Mouse (Mus musculus): ENCODE measurements around the gene Vmn1r111. TPM values are rescaled to one million over a fixed set of nuclear protein-coding genes. Genes with fewer than 3 reads are reported as not detected.

Gene Vmn1r111
- polyA plus RNA-seq (2014; fragmentation: Illumina TruSeq; extraction: RNeasy Lipid Tissue Mini Kit (QIAGEN cat#74804); ENCODE audit: low read depth, low replicate concordance), result not detected

DNA sequence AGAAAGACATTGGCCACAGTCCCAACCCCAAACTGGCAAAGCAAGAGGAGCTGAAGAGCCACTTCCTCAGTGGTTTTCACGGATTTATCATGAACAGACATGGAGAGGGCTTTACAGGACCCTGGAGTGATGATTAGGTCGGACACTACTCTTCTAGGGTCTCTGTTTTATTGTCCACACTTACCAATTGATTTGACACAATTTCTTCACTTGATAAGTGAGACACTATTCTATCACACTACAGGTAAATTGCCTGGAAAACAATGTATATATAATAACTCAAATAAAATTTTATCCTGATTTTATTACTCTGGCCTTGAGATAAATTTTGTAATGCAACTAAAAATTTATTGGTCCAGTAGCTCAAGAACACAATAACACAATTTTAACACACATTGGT lies at the start of gene Vmn1r111:
TSS of gene Vmn1r111 (minus strand) at position 101 of the 400 bp plus-strand sequence.

DNA sequence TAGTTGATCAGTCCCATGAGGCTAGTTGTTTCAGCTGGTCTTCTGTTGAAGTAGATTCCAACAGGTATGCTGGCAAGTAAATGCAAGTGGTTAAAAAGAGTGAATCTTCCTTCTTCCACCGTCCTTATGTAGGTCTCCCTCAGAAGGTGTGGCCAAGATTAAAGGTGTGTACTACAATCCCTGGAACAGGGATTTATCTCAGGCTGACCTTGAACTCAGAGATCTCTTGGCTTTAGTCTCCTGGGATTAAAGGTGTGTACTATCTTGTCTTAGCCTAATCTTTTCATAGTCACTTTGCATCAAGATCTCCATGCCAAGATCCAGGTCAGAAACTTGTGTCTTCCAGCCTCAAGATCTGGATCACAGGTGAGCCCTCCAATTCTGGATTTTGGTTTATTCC lies 27.5 kb upstream of the Vmn1r111 start, which contains the start of gene Gm10668:
TSS of gene Gm10668 (minus strand) at position 101 of the 400 bp plus-strand sequence.

DNA sequence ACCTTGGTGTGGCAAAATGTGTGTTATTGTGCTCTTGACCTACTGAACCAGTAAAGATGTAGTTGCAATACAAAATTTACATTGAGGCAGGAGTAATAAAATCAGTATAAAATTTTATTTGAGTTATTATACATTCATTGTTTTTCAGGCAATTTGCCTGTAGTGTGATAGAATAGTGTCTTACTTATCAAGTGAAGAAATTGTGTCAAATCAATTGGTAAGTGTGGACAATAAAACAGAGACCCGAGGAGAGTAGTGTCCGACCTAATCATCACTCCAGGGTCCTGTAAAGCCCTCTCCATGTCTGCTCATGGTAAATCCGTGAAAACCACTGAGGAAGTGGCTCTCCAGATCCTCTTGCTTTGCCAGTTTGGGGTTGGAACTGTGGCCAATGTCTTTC lies 34.4 kb downstream of the Vmn1r111 start, which contains the start of gene Vmn1r107:
TSS of gene Vmn1r107 (plus strand) at position 301 of the 400 bp plus-strand sequence.

Other genes starting within 250 kb of the Vmn1r111 start
- gene Gm10670, start 228.3 kb downstream of the Vmn1r111 start, polyA plus RNA-seq (2014; fragmentation: Illumina TruSeq; extraction: RNeasy Lipid Tissue Mini Kit (QIAGEN cat#74804); ENCODE audit: low read depth, low replicate concordance), result not detected
- not detected for gene Vmn1r103, start 192.7 kb downstream of the Vmn1r111 start, polyA plus RNA-seq (2014; fragmentation: Illumina TruSeq; extraction: RNeasy Lipid Tissue Mini Kit (QIAGEN cat#74804); ENCODE audit: low read depth, low replicate concordance)
- gene Vmn1r104, start 169.4 kb downstream of the Vmn1r111 start, polyA plus RNA-seq (2014; fragmentation: Illumina TruSeq; extraction: RNeasy Lipid Tissue Mini Kit (QIAGEN cat#74804); ENCODE audit: low read depth, low replicate concordance), result not detected
- not detected for gene Gm5726, start 157.5 kb downstream of the Vmn1r111 start, polyA plus RNA-seq (2014; fragmentation: Illumina TruSeq; extraction: RNeasy Lipid Tissue Mini Kit (QIAGEN cat#74804); ENCODE audit: low read depth, low replicate concordance)
- not detected for gene Gm4141, start 127.0 kb downstream of the Vmn1r111 start, polyA plus RNA-seq (2014; fragmentation: Illumina TruSeq; extraction: RNeasy Lipid Tissue Mini Kit (QIAGEN cat#74804); ENCODE audit: low read depth, low replicate concordance)
- not detected for gene Gm4513, start 104.2 kb downstream of the Vmn1r111 start, polyA plus RNA-seq (2014; fragmentation: Illumina TruSeq; extraction: RNeasy Lipid Tissue Mini Kit (QIAGEN cat#74804); ENCODE audit: low read depth, low replicate concordance)
- gene Vmn1r107, start 34.3 kb downstream of the Vmn1r111 start, polyA plus RNA-seq (2014; fragmentation: Illumina TruSeq; extraction: RNeasy Lipid Tissue Mini Kit (QIAGEN cat#74804); ENCODE audit: low read depth, low replicate concordance), result not detected
- gene Gm10668, start 27.4 kb upstream of the Vmn1r111 start, polyA plus RNA-seq (2014; fragmentation: Illumina TruSeq; extraction: RNeasy Lipid Tissue Mini Kit (QIAGEN cat#74804); ENCODE audit: low read depth, low replicate concordance), result not detected
- not detected for gene Vmn1r112, start 68.0 kb upstream of the Vmn1r111 start, polyA plus RNA-seq (2014; fragmentation: Illumina TruSeq; extraction: RNeasy Lipid Tissue Mini Kit (QIAGEN cat#74804); ENCODE audit: low read depth, low replicate concordance)
- not detected for gene Vmn1r113, start 84.1 kb upstream of the Vmn1r111 start, polyA plus RNA-seq (2014; fragmentation: Illumina TruSeq; extraction: RNeasy Lipid Tissue Mini Kit (QIAGEN cat#74804); ENCODE audit: low read depth, low replicate concordance)
- not detected for gene Vmn1r114, start 109.0 kb upstream of the Vmn1r111 start, polyA plus RNA-seq (2014; fragmentation: Illumina TruSeq; extraction: RNeasy Lipid Tissue Mini Kit (QIAGEN cat#74804); ENCODE audit: low read depth, low replicate concordance)
- not detected for gene Vmn1r115, start 141.8 kb upstream of the Vmn1r111 start, polyA plus RNA-seq (2014; fragmentation: Illumina TruSeq; extraction: RNeasy Lipid Tissue Mini Kit (QIAGEN cat#74804); ENCODE audit: low read depth, low replicate concordance)
- gene Vmn1r116, start 169.0 kb upstream of the Vmn1r111 start, polyA plus RNA-seq (2014; fragmentation: Illumina TruSeq; extraction: RNeasy Lipid Tissue Mini Kit (QIAGEN cat#74804); ENCODE audit: low read depth, low replicate concordance), result not detected
- gene Vmn1r117, start 180.9 kb upstream of the Vmn1r111 start, polyA plus RNA-seq (2014; fragmentation: Illumina TruSeq; extraction: RNeasy Lipid Tissue Mini Kit (QIAGEN cat#74804); ENCODE audit: low read depth, low replicate concordance), result not detected
- not detected for gene Vmn1r118, start 209.1 kb upstream of the Vmn1r111 start, polyA plus RNA-seq (2014; fragmentation: Illumina TruSeq; extraction: RNeasy Lipid Tissue Mini Kit (QIAGEN cat#74804); ENCODE audit: low read depth, low replicate concordance)